Mouse (Mus musculus) right cerebral cortex, postnatal 25 days (tissue): ENCODE measurements around the gene Slc13a1.

Experiments
- DNase-seq: peaks from one replicate; pipeline ENCODE4 v3.0.0; 2022

Gene Slc13a1

DNA sequence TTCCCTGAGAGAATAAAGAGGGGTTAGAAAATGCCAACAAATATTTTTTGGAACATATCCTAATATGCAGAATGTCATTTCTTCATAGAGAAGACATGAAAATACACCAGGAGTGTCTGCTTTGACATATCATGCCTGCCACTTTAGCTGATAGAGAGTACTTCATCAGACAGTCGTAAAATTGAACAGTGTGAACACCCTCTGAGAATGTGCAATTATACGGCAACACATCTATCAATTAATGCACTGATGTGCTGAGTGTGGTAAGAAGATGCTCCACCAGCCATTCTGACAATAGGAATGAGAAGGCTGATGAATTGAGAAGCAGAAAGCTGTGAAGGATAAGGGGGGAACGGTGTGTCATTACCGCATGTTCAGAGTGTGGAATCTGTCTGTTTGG is 95.1 kb downstream of the Slc13a1 start:
- no peak for DNase-seq

DNA sequence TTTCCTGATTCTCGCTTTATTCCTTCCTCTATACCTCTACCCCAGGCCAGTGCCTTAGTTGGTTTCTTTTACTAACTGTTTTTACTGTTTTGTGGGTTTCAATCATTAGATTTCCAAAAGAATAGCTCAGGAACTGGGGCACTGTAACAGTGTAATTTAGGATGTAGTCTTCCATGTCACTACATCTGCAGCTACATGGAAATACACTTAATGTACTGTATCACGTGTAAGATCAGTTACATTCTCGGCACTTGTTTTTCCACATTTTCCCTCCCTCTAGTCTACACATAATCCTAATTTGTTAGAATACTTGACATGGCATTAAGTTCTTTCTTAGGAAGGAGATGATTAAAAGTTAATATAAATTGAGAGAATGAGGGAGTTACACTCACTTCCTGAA is 108.1 kb downstream of the Slc13a1 start:
- DNase-seq, result no peak

DNA sequence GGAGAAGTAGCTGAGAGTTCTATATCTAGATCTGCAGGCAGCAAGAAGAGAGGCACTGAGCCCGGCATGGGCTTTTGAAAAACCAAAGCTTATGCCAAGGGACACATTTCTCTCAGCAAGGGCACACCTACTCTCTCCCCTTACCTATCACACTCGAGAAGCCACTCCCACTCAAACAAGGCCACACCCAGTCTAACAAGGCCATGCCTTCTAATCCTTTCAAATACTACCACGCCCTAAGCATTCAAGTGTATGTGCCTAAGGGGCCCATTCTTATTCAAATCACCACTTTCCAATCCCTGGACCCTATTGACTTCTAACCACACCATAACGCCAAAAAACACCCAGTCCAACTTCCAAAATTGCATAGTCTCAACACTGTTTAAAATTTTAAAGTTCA is 112.8 kb downstream of the Slc13a1 start:
- DNase-seq, result no peak

- no peak for DNase-seq
Observed at GRCm38 (mm10) chr6:24054086-24054710, 113.7 kb downstream of the Slc13a1 start.

- DNase-seq, result no peak
Observed at GRCm38 (mm10) chr6:24047014-24047770, 120.7 kb downstream of the Slc13a1 start.

GRCm38 (mm10) chr6:24043496-24043895 is 124.4 kb downstream of the Slc13a1 start:
- DNase-seq, result no peak
